Mouse (Mus musculus) liver, adult 2 months (tissue): ENCODE results near the gene Hecw2. TPM values are rescaled to one million over a fixed set of nuclear protein-coding genes. Genes with fewer than 3 reads are reported as not detected.
A peak's percentile ranks its signal among the peaks of the same experiment; 100 is the strongest.

Experiments used
- DNase-seq: peaks from one replicate; pipeline ENCODE4 v3.0.0-alpha.2; 2011; ENCODE audit warnings: low read depth, low spot score; ENCODE audit errors: extremely low read depth
- H3K27ac ChIP-seq: fragments of 200-500 bp; replicated peaks from 2 replicates; pipeline ENCODE4 v1.5.1; 2012; ENCODE audit warnings: low read depth, mild to moderate bottlenecking, control low read depth, inconsistent platforms, low read length; ENCODE audit not compliant: insufficient read depth
- H3K27me3 ChIP-seq: fragments of 200-500 bp; 2 replicates; pipeline ENCODE4 v1.6.1; 2012; ENCODE audit warnings: mild to moderate bottlenecking, moderate library complexity, low read length, inconsistent platforms; ENCODE audit not compliant: control insufficient read depth, insufficient read depth
- H3K36me3 ChIP-seq: fragments of 200-500 bp; 2 replicates; pipeline ENCODE4 v1.6.1; 2012; ENCODE audit warnings: low read length, inconsistent platforms; ENCODE audit not compliant: control insufficient read depth, insufficient read depth
- H3K4me1 ChIP-seq: fragments of 200-500 bp; 2 replicates; pipeline ENCODE4 v1.6.1; 2011; ENCODE audit warnings: low read length; ENCODE audit not compliant: control insufficient read depth, insufficient read depth
- H3K4me3 ChIP-seq: fragments of 200-500 bp; 2 replicates; pipeline ENCODE4 v1.5.1; 2011; ENCODE audit warnings: low read depth, mild to moderate bottlenecking, control low read depth, low read length, moderate library complexity; ENCODE audit not compliant: insufficient read depth
- H3K79me2 ChIP-seq: fragments of 200-500 bp; 2 replicates; pipeline ENCODE4 v1.6.1; 2012; ENCODE audit warnings: inconsistent platforms, mild to moderate bottlenecking, low read length, moderate library complexity; ENCODE audit not compliant: control insufficient read depth, insufficient read depth
- H3K9ac ChIP-seq: fragments of 200-500 bp; 2 replicates; pipeline ENCODE4 v1.6.1; 2012; ENCODE audit warnings: low read depth, mild to moderate bottlenecking, control low read depth, inconsistent platforms, low read length
- CTCF ChIP-seq: fragments of 200-500 bp; IDR thresholded peaks from 2 replicates; pipeline ENCODE4 v1.5.1; 2011; ENCODE audit warnings: low read depth, low read length, control low read depth
- POLR2A ChIP-seq: fragments of 200-500 bp; IDR thresholded peaks from 2 replicates; pipeline ENCODE4 v1.6.1; 2011; ENCODE audit warnings: low read length, control low read depth; ENCODE audit not compliant: insufficient read depth; ENCODE audit errors: extremely low read depth
- WGBS: fragments of 180-500 bp; shearing (Covaris S2); methylation state at CpG from one replicate; pipeline ENCODE4 v1.1.7; 2018; 5-methylcytosine and 5-hydroxymethylcytosine counted together
- polyA plus RNA-seq: library from polyadenylated mRNA; depleted of rRNA; stranded (reverse); fragments of >200 nt; gene quantifications from 2 replicates; pipeline ENCODE4 v1.2.3, GENCODE M21; 2012
- total RNA-seq: library from RNA; depleted of rRNA; stranded (reverse); fragments of >200 nt; gene quantifications from 2 replicates; pipeline ENCODE4 v1.2.3, GENCODE M21; 2014

The Hecw2 gene
- total and polyA plus RNA-seq, 2 experiments, result 0.38 to 2.9 TPM

DNA sequence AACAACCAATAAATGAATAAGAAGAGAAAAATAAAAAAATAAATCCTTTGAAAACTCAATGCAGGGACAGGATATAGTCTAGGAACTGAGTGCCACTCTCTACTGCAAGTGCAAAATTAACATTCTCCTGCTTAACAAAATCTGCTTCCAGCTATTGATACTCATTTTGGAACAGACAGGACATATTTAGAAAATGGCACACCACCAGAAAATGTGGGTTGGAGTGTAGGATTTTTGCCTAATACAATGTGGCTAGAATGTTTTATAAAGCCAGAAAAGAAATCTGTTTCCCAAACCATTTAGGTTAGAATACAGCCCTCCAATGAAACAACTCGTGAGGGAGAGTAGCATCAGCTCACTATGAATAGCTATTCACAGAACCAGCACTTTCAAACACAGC is 129.5 kb downstream of the Hecw2 start:
- Histone ChIP-seq H3K9ac (no peak overlapping the region), H3K27me3 (no peaks in the 10 kb centered on the region; the same call in 1 of the 2 replicates), H3K4me3 (no peak overlapping the region), H3K4me1 (peaks cover 3% of the 10 kb centered on the region; the same call in 1 of the 2 replicates), H3K79me2 (no peaks in the 10 kb centered on the region), H3K36me3 (no peaks in the 10 kb centered on the region), H3K27ac (no peak overlapping the region)
- TF ChIP-seq POLR2A (no peak), CTCF (no peak)
- no peak for DNase-seq
- WGBS, result 72% methylated on average over 1 of the region's 1 CpGs

DNA sequence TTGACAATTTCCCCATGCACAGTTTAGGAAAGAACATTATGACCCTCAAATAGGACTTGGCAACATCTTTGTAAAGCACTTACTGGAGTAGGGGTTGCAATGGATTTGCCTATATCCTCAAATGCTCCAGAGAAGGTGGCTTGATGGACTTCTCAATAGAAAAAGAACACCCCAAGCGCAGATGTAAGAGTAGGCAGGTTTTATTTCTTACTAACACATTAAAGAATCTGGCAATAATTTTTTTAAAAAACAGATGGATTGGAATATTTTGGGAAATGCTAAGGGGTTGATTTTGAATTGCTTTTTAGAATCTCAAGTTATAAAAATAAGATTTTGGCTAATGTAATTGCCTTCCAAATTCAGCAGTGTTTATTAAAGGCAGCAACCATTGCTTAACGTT is 133.9 kb downstream of the Hecw2 start:
- Histone ChIP-seq H3K4me3 (no peak overlapping the region), H3K27ac (no peak overlapping the region), H3K79me2 (no peaks in the 10 kb centered on the region), H3K27me3 (no peaks in the 10 kb centered on the region; the same call in 1 of the 2 replicates), H3K36me3 (no peaks in the 10 kb centered on the region), H3K4me1 (no peaks in the 10 kb centered on the region), H3K9ac (no peak overlapping the region)
- WGBS, result 92% methylated on average over 2 of the region's 2 CpGs
- no peak for DNase-seq
- no peak for TF ChIP-seq CTCF
- TF ChIP-seq POLR2A, result no peak

DNA sequence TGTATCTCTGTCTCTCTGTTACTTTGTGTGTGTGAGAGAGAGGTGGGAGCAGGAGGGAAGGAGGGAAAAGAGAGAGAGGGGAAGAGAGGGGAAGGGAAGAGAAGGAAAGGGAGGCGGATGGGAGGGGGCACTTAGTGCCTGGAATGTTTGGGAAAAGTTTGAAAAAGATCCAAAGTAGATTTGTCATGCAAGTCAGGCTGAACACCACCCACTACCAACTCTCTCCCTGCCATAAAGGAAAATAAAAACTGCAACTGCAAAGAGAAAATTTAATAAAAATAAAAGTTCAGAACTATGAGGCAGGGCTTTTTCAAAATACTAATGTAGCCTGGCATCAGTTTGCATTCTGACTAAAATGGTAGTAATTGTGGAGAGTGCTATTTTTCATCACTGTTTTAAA is 135.2 kb downstream of the Hecw2 start:
- DNase-seq, result no peak
- Histone ChIP-seq H3K9ac (no peak overlapping the region), H3K4me3 (no peak overlapping the region), H3K27me3 (no peaks in the 10 kb centered on the region; the same call in 1 of the 2 replicates), H3K27ac (no peak overlapping the region), H3K79me2 (no peaks in the 10 kb centered on the region), H3K4me1 (no peaks in the 10 kb centered on the region), H3K36me3 (no peaks in the 10 kb centered on the region)
- 81% methylated on average over 1 of the region's 1 CpGs for WGBS
- TF ChIP-seq CTCF, result no peak
- no peak for TF ChIP-seq POLR2A

DNA sequence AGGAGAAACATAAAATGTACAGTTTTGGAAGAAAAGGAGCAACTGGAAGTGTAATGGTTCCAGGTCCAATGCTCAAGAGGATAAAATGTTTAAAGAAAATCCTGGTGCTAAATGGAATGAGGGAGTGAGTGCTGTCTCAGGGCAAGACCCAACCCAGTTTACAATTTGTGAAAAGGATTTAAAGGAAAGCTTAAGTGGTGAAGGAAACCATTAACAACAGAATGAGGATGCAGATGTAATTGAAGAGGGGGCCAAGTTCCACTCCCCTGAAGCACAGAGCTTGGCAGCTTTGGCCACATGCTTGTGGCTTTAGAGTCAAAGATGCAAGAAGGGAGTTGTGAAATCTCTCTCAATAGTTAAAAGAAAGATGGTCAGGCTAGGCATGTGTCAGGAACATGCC is 142.2 kb downstream of the Hecw2 start:
- Histone ChIP-seq H3K36me3 (no peaks in the 10 kb centered on the region), H3K4me3 (no peak overlapping the region), H3K27ac (no peak overlapping the region), H3K4me1 (no peaks in the 10 kb centered on the region; the same call in 1 of the 2 replicates), H3K27me3 (no peaks in the 10 kb centered on the region), H3K9ac (no peak overlapping the region), H3K79me2 (no peaks in the 10 kb centered on the region)
- TF ChIP-seq POLR2A (no peak), CTCF (no peak)
- no peak for DNase-seq

DNA sequence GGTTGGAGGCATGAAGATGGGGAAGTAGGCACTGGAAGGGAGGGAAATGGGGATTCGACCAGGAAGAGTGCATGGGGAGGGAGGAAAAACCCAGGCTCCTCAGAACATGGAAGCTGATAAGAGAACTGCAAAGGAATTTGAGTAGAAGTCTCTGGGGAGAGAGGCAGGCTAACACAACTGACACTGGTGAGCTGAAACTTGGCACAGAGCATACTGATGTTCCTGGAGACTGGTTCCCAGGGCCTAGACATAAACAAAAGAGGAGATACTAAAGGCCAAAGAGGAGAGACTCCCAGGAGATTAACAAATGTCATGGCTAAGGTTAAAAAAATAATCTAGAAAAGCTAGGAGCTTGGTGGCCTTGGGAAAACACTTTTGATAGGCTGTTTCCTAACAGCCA is 148.0 kb downstream of the Hecw2 start:
- no peaks in the 10 kb centered on the region for H3K27me3 ChIP-seq
- WGBS, result 53% methylated on average over 1 of the region's 1 CpGs
- H3K4me1 ChIP-seq, result no peaks in the 10 kb centered on the region; the same call in 1 of the 2 replicates
- peak; percentile 26 for DNase-seq
- no peak overlapping the region for H3K4me3 ChIP-seq
- TF ChIP-seq POLR2A, result no peak
- TF ChIP-seq CTCF, result no peak
- H3K36me3 ChIP-seq, result no peaks in the 10 kb centered on the region
- no peak overlapping the region for H3K27ac ChIP-seq
- H3K79me2 ChIP-seq, result no peaks in the 10 kb centered on the region
- no peak overlapping the region for H3K9ac ChIP-seq

DNA sequence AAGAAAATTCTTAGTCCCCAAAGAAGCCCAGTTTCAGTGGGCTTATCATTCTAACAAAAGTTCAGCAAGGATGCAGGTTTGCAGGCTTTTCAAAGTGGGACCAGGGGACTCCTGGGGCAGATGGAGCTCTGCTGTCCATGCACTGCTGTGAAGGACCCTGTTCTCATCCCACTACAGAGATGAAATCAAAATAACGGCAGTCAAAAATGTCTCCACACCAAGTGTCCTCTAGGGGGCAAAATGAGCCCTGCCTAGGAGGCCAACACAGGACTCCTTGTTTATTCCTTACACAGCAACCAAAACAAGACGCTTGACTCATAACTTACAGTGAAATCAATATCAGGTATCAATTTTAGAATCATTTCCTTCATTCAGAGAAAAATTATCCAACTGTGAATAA is 155.9 kb downstream of the Hecw2 start:
- peak; percentile 32; the same call in 1 of the 2 replicates for TF ChIP-seq CTCF
- TF ChIP-seq POLR2A, result no peak
- DNase-seq, result peak; percentile 2

More for the DNA sequence above, 155.9 kb downstream of the Hecw2 start:
- Histone ChIP-seq H3K36me3 (no peaks in the 10 kb centered on the region), H3K79me2 (no peaks in the 10 kb centered on the region), H3K4me3 (no peak overlapping the region), H3K27ac (no peak overlapping the region), H3K4me1 (no peaks in the 10 kb centered on the region), H3K9ac (no peak overlapping the region), H3K27me3 (no peaks in the 10 kb centered on the region)
- 32% methylated on average over 2 of the region's 2 CpGs for WGBS
